Mouse (Mus musculus) testis, adult 2 months (tissue): ENCODE results near the gene Gm36210.

Experiments
- CTCF ChIP-seq: fragments of 200-500 bp; IDR thresholded peaks from 2 replicates; pipeline ENCODE4 v1.5.1; 2012; ENCODE audit warnings: low read depth, mild to moderate bottlenecking, inconsistent platforms, low read length, moderate library complexity; ENCODE audit not compliant: control insufficient read depth, insufficient read depth, insufficient replicate concordance
- POLR2A ChIP-seq: fragments of 200-500 bp; IDR thresholded peaks from 2 replicates; pipeline ENCODE4 v1.6.1; 2012; ENCODE audit warnings: low read depth, mild to moderate bottlenecking, inconsistent platforms, low read length, moderate library complexity; ENCODE audit not compliant: control insufficient read depth

DNA sequence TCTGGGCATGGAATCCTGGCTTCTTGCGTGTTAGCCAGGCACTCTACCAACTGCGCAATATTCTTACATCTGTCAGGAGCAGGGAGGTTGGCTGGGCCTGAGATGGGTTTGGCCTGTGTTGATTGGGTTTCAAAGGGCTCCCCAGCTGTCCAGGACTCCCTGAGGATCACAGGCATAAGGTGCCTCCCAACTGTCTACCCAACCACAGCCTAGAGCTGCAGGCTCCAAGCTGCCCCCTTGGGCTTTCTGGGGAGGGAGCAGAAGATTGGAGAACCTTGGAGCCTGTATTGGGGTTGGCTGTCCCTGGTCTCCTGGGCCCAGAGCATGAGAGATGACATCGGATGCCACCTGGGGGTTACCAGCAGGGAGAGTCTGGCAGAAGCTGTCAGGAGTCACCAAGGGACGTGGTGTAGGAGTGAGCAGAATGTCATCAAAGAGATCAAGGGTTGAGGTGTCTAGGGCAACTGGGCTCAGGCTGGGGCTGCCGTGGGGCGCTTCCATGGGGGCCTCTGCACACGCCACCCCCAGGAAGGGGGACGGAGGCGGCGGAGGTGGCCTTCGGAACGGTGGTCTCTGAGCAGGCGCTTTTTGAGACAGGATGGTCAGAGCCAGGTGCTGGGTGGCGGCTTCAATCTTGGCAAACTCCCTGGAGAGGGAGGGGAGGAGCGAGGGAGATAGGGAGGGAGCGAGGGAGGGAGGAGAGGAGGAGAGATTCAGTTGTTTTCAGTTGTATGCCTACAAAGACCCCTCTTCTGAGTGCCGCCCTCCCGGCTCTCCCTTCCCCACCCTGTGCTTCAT lies 7.3 kb downstream of the Gm36210 start:
- no peak for TF ChIP-seq CTCF
- TF ChIP-seq POLR2A, result no peak
